Mouse (Mus musculus) kidney, embryonic 16.5 days (tissue): ENCODE data around the gene Col24a1. TPM values are rescaled to one million over a fixed set of nuclear protein-coding genes. Genes with fewer than 3 reads are reported as not detected.

ENCODE experiments used
- ATAC-seq: fragments of 200-750 bp; cut with Nextera tagmentation; 2 replicates; pipeline ENCODE4 v1.8.0; 2017; ENCODE audit warnings: moderate TSS enrichment; ENCODE audit not compliant: low FRiP score, low TSS enrichment
- H3K27ac ChIP-seq: fragments of 300-500 bp; sonication (generic); 2 replicates; pipeline ENCODE4 v1.5.1; 2014; ENCODE audit warnings: low read length
- H3K27me3 ChIP-seq: fragments of 300-500 bp; sonication (generic); 2 replicates; pipeline ENCODE4 v1.6.1; 2014; ENCODE audit warnings: low read length, control low read depth, mixed read lengths; ENCODE audit not compliant: insufficient read depth
- H3K36me3 ChIP-seq: fragments of 300-500 bp; sonication (generic); 2 replicates; pipeline ENCODE4 v1.6.1; 2014; ENCODE audit warnings: low read length, control low read depth, mixed read lengths; ENCODE audit not compliant: insufficient read depth
- H3K4me1 ChIP-seq: fragments of 300-500 bp; sonication (generic); 2 replicates; pipeline ENCODE4 v1.6.1; 2014; ENCODE audit warnings: low read length, control low read depth, mixed read lengths; ENCODE audit not compliant: insufficient read depth
- H3K4me2 ChIP-seq: fragments of 300-500 bp; sonication (generic); replicated peaks from 2 replicates; pipeline ENCODE4 v1.6.1; 2014; ENCODE audit warnings: low read depth, low read length
- H3K4me3 ChIP-seq: fragments of 300-500 bp; sonication (generic); 2 replicates; pipeline ENCODE4 v1.5.1; 2014; ENCODE audit warnings: mild to moderate bottlenecking, low read length
- H3K9ac ChIP-seq: fragments of 300-500 bp; sonication (generic); replicated peaks from 2 replicates; pipeline ENCODE4 v1.6.1; 2014; ENCODE audit warnings: low read length
- H3K9me3 ChIP-seq: fragments of 300-500 bp; sonication (generic); 2 replicates; pipeline ENCODE4 v1.6.1; 2016; ENCODE audit warnings: low read length, control low read depth
- WGBS: fragments of 180-500 bp; shearing (Covaris S2); extraction: QIAGEN DNeasy Blood & Tissue Kit; methylation state at CpG from one replicate; pipeline ENCODE4 v1.1.7; 2014; 5-methylcytosine and 5-hydroxymethylcytosine counted together
- polyA plus RNA-seq: library from polyadenylated mRNA; unstranded; fragments of >200 nt; fragmentation: Nextera tagmentation; extraction: Ambion mirVana; gene quantifications from 2 replicates; pipeline ENCODE4 v1.2.1, GENCODE M21; 2015

The Col24a1 gene
- polyA plus RNA-seq, 1 experiment from 2014 or later = 1.8 TPM

- Histone ChIP-seq H3K4me1 (no peaks in the 10 kb centered on the region), H3K36me3 (peaks cover 57% of the 10 kb centered on the region), H3K4me3 (no peak overlapping the region), H3K27me3 (no peaks in the 10 kb centered on the region), H3K9ac (no peak overlapping the region), H3K4me2 (no peak overlapping the region), H3K9me3 (peaks cover 6% of the 10 kb centered on the region; the same call in 1 of the 2 replicates), H3K27ac (no peak overlapping the region)
- WGBS = 86% methylated on average over 6 of the region's 6 CpGs
- ATAC-seq = no peak
Measured at GRCm38 (mm10) chr3:145595354-145595753, 303.1 kb downstream of the Col24a1 start.

GRCm38 (mm10) chr3:145599059-145599458 lies 306.8 kb downstream of the Col24a1 start:
- no peak overlapping the region for H3K4me3 ChIP-seq
- H3K36me3 ChIP-seq = peaks cover 49% of the 10 kb centered on the region
- ATAC-seq = no peak
- peaks cover 16% of the 10 kb centered on the region for H3K4me1 ChIP-seq
- peaks cover 6% of the 10 kb centered on the region; the same call in 1 of the 2 replicates for H3K9me3 ChIP-seq
- H3K27me3 ChIP-seq = no peaks in the 10 kb centered on the region
- no peak overlapping the region for H3K27ac ChIP-seq
- WGBS = 95% methylated on average over 7 of the region's 7 CpGs
- no peak overlapping the region for H3K9ac ChIP-seq
- H3K4me2 ChIP-seq = no peak overlapping the region

GRCm38 (mm10) chr3:145600801-145601200 lies 308.5 kb downstream of the Col24a1 start:
- 83% methylated on average over 6 of the region's 6 CpGs for WGBS
- Histone ChIP-seq H3K9me3 (peaks cover 6% of the 10 kb centered on the region; the same call in 1 of the 2 replicates), H3K27ac (no peak overlapping the region), H3K4me2 (no peak overlapping the region), H3K4me3 (no peak overlapping the region), H3K36me3 (peaks cover 54% of the 10 kb centered on the region), H3K9ac (no peak overlapping the region), H3K27me3 (no peaks in the 10 kb centered on the region), H3K4me1 (peaks cover 16% of the 10 kb centered on the region)
- no peak for ATAC-seq

GRCm38 (mm10) chr3:145601345-145601744 lies 309.1 kb downstream of the Col24a1 start:
- no peak for ATAC-seq
- 46% methylated on average over 6 of the region's 6 CpGs for WGBS
- H3K27ac ChIP-seq = no peak overlapping the region
- H3K9ac ChIP-seq = no peak overlapping the region
- H3K27me3 ChIP-seq = no peaks in the 10 kb centered on the region
- H3K36me3 ChIP-seq = peaks cover 54% of the 10 kb centered on the region
- H3K9me3 ChIP-seq = peaks cover 6% of the 10 kb centered on the region; the same call in 1 of the 2 replicates
- H3K4me1 ChIP-seq = peaks cover 16% of the 10 kb centered on the region
- no peak overlapping the region for H3K4me2 ChIP-seq
- no peak overlapping the region for H3K4me3 ChIP-seq

Other genes with a start within 250 kb of the Col24a1 start
- gene Clca2, start 193.0 kb upstream of the Col24a1 start, polyA plus RNA-seq = 0.25 and 0.41 TPM in 2 replicates
- 17.3 and 18.1 TPM in 2 replicates for gene Odf2l, start 173.9 kb upstream of the Col24a1 start, polyA plus RNA-seq